Mouse (Mus musculus) midbrain, postnatal 0 days (tissue): ENCODE data around the gene Hoxd4. TPM values are rescaled to one million over a fixed set of nuclear protein-coding genes. Genes with fewer than 3 reads are reported as not detected.

Experiments used
- ATAC-seq: fragments of 200-750 bp; cut with Nextera tagmentation; 2 replicates; pipeline ENCODE4 v1.8.0; 2017; ENCODE audit warnings: moderate number of reproducible peaks, mild to moderate bottlenecking, moderate TSS enrichment, moderate library complexity; ENCODE audit not compliant: low FRiP score
- DNase-seq: peaks from one replicate; pipeline ENCODE4 v3.0.0-alpha.2; 2015; ENCODE audit warnings: low spot score
- H3K27ac ChIP-seq: fragments of 300-500 bp; sonication (generic); 2 replicates; pipeline ENCODE4 v1.5.1; 2014; ENCODE audit warnings: low read depth, mild to moderate bottlenecking, low read length, mixed read lengths
- H3K27me3 ChIP-seq: fragments of 300-500 bp; sonication (generic); 2 replicates; pipeline ENCODE4 v1.6.1; 2014; ENCODE audit warnings: low read length, control low read depth, mixed read lengths; ENCODE audit not compliant: insufficient read depth
- H3K36me3 ChIP-seq: fragments of 300-500 bp; sonication (generic); 2 replicates; pipeline ENCODE4 v1.6.1; 2014; ENCODE audit warnings: low read length, control low read depth, mixed read lengths; ENCODE audit not compliant: insufficient read depth
- H3K4me1 ChIP-seq: fragments of 300-500 bp; sonication (generic); 2 replicates; pipeline ENCODE4 v1.6.1; 2014; ENCODE audit warnings: mild to moderate bottlenecking, control low read depth, antibody characterized with exemption, low read length, mixed read lengths; ENCODE audit not compliant: insufficient read depth
- H3K4me2 ChIP-seq: fragments of 300-500 bp; sonication (generic); 2 replicates; pipeline ENCODE4 v1.6.1; 2014; ENCODE audit warnings: low read depth, mild to moderate bottlenecking, low read length, mixed read lengths; ENCODE audit not compliant: poor library complexity, severe bottlenecking
- H3K4me3 ChIP-seq: fragments of 300-500 bp; sonication (generic); 2 replicates; pipeline ENCODE4 v1.5.1; 2014; ENCODE audit warnings: low read depth, mild to moderate bottlenecking, low read length, moderate library complexity
- H3K9ac ChIP-seq: fragments of 300-500 bp; sonication (generic); replicated peaks from 2 replicates; pipeline ENCODE4 v1.6.1; 2014; ENCODE audit warnings: mild to moderate bottlenecking, low read length, moderate library complexity, mixed read lengths; ENCODE audit not compliant: poor library complexity, severe bottlenecking
- H3K9me3 ChIP-seq: fragments of 300-500 bp; sonication (generic); 2 replicates; pipeline ENCODE4 v1.6.1; 2016; ENCODE audit warnings: low read length, control low read depth
- CTCF ChIP-seq: IDR thresholded peaks from 2 replicates; pipeline ENCODE4 v1.5.1; 2016; ENCODE audit warnings: antibody characterized with exemption, mild to moderate bottlenecking
- WGBS: fragments of 180-500 bp; shearing (Covaris S2); extraction: QIAGEN DNeasy Blood & Tissue Kit; methylation state at CpG from one replicate; pipeline ENCODE4 v1.1.7; 2014; 5-methylcytosine and 5-hydroxymethylcytosine counted together
- polyA plus RNA-seq: library from polyadenylated mRNA; unstranded; fragments of >200 nt; fragmentation: Nextera tagmentation; extraction: Ambion mirVana; gene quantifications from 2 replicates; pipeline ENCODE4 v1.2.1, GENCODE M21; 2015
- total RNA-seq: library from RNA; depleted of rRNA; stranded (reverse); fragments of >200 nt; gene quantifications from 2 replicates; pipeline ENCODE4 v1.2.3, GENCODE M21; 2014

The Hoxd4 gene
- total and polyA plus RNA-seq, 2 experiments from 2014 or later: 1.2 TPM; not detected in 1

GRCm38 (mm10) chr2:74732513-74733316 is 21.0 kb downstream of the Hoxd4 start:
- Histone ChIP-seq H3K27me3 (peaks cover 94% of the 10 kb centered on the region), H3K9ac (no peak overlapping the region), H3K4me3 (no peak overlapping the region), H3K4me2 (no peak overlapping the region), H3K9me3 (no peaks in the 10 kb centered on the region), H3K36me3 (no peaks in the 10 kb centered on the region), H3K4me1 (no peaks in the 10 kb centered on the region), H3K27ac (no peak overlapping the region)
- TF ChIP-seq CTCF: no peak
- DNase-seq (no peak), ATAC-seq (no peak)
- WGBS: 1% methylated on average over 52 of the region's 52 CpGs

- Histone ChIP-seq H3K27ac (no peak overlapping the region), H3K9ac (no peak overlapping the region), H3K4me1 (no peaks in the 10 kb centered on the region), H3K27me3 (peaks cover 95% of the 10 kb centered on the region), H3K4me2 (no peak overlapping the region), H3K36me3 (no peaks in the 10 kb centered on the region), H3K9me3 (no peaks in the 10 kb centered on the region), H3K4me3 (no peak overlapping the region)
- ATAC-seq: no peak
- TF ChIP-seq CTCF: no peak
- DNase-seq: no peak
- WGBS: 0% methylated on average over 16 of the region's 16 CpGs
Observed at GRCm38 (mm10) chr2:74733317-74733661, 21.6 kb downstream of the Hoxd4 start.

GRCm38 (mm10) chr2:74733765-74734164 is 22.0 kb downstream of the Hoxd4 start:
- H3K36me3 ChIP-seq: no peaks in the 10 kb centered on the region
- no peaks in the 10 kb centered on the region for H3K4me1 ChIP-seq
- no peak overlapping the region for H3K4me3 ChIP-seq
- peaks cover 95% of the 10 kb centered on the region for H3K27me3 ChIP-seq
- DNase-seq: no peak
- no peak for TF ChIP-seq CTCF
- H3K9me3 ChIP-seq: no peaks in the 10 kb centered on the region
- ATAC-seq: no peak
- H3K4me2 ChIP-seq: no peak overlapping the region
- under 1% methylated on average over 6 of the region's 6 CpGs for WGBS
- no peak overlapping the region for H3K27ac ChIP-seq
- H3K9ac ChIP-seq: no peak overlapping the region

GRCm38 (mm10) chr2:74734451-74734850 is 22.7 kb downstream of the Hoxd4 start:
- Histone ChIP-seq H3K27ac (no peak overlapping the region), H3K4me2 (no peak overlapping the region), H3K27me3 (peaks cover 95% of the 10 kb centered on the region), H3K4me3 (no peak overlapping the region), H3K36me3 (no peaks in the 10 kb centered on the region), H3K9me3 (no peaks in the 10 kb centered on the region), H3K9ac (no peak overlapping the region), H3K4me1 (no peaks in the 10 kb centered on the region)
- no peak for DNase-seq
- WGBS: 2% methylated on average over 13 of the region's 13 CpGs
- TF ChIP-seq CTCF: no peak
- ATAC-seq: no peak

- no peaks in the 10 kb centered on the region for H3K36me3 ChIP-seq
- no peaks in the 10 kb centered on the region for H3K9me3 ChIP-seq
- ATAC-seq: no peak
- H3K27me3 ChIP-seq: peaks cover 98% of the 10 kb centered on the region
- H3K4me1 ChIP-seq: no peaks in the 10 kb centered on the region
- H3K9ac ChIP-seq: no peak overlapping the region
- no peak for TF ChIP-seq CTCF
- DNase-seq: no peak
- WGBS: under 1% methylated on average over 27 of the region's 27 CpGs
- H3K27ac ChIP-seq: no peak overlapping the region
- H3K4me3 ChIP-seq: no peak overlapping the region
- H3K4me2 ChIP-seq: no peak overlapping the region
Observed at GRCm38 (mm10) chr2:74734996-74735811, 23.5 kb downstream of the Hoxd4 start.
